Mouse (Mus musculus) CH12.LX (cell line): ENCODE data around the gene Brinp2. TPM values are rescaled to one million over a fixed set of nuclear protein-coding genes. Genes with fewer than 3 reads are reported as not detected.
A peak's percentile ranks its signal among the peaks of the same experiment; 100 is the strongest.

Experiments
- DNase-seq: peaks from one replicate; pipeline ENCODE4 v3.0.0-alpha.2; 2013; ENCODE audit errors: extremely low read depth
- H3K27ac ChIP-seq: 2 replicates; pipeline ENCODE4 v1.5.1; 2012; ENCODE audit warnings: low read depth, mild to moderate bottlenecking, control low read depth, moderate library complexity; ENCODE audit not compliant: insufficient read depth
- H3K27me3 ChIP-seq: replicated peaks from 2 replicates; pipeline ENCODE3; 2012; ENCODE audit warnings: inconsistent platforms
- H3K36me3 ChIP-seq, 2 experiments: replicated peaks in 1 of 2; 2 replicates each; pipeline versions ENCODE3 to v1.6.1; 2012; ENCODE audit warnings: inconsistent platforms in 1 of 2, low read length in 1 of 2, mild to moderate bottlenecking in 1 of 2, mixed read lengths in 1 of 2, moderate library complexity in 1 of 2; ENCODE audit not compliant: control insufficient read depth in 1 of 2, insufficient read depth in 1 of 2
- H3K4me1 ChIP-seq, 2 experiments: 2 replicates each; pipeline ENCODE4 v1.6.1; 2012; ENCODE audit warnings: inconsistent platforms in 1 of 2, moderate library complexity in 1 of 2; ENCODE audit not compliant: insufficient read depth in 2 of 2, control insufficient read depth in 1 of 2
- H3K4me2 ChIP-seq: 2 replicates; pipeline ENCODE4 v1.6.1; 2012; ENCODE audit warnings: low read depth, mild to moderate bottlenecking, control low read depth; ENCODE audit not compliant: poor library complexity, insufficient read depth, severe bottlenecking
- H3K4me3 ChIP-seq, 3 experiments: fragments of 150-350 bp in 1 of 3; sonication (generic) in 1 of 3; replicated peaks in 1 of 3; 2 replicates each; pipeline versions ENCODE3 to v1.5.1; 2011 to 2012; ENCODE audit warnings: low read depth in 2 of 3, low read length in 2 of 3, mild to moderate bottlenecking in 2 of 3, moderate library complexity in 2 of 3, control low read depth in 1 of 3, improper control_type of control experiment in 1 of 3, inconsistent platforms in 1 of 3, mixed read lengths in 1 of 3; ENCODE audit not compliant: poor library complexity in 1 of 3
- H3K79me2 ChIP-seq: replicated peaks from 2 replicates; pipeline ENCODE4 v1.6.1; 2012; ENCODE audit warnings: mild to moderate bottlenecking, moderate library complexity; ENCODE audit not compliant: control insufficient read depth, poor library complexity, insufficient read depth, severe bottlenecking; ENCODE audit errors: extremely low read depth
- H3K9ac ChIP-seq: 2 replicates; pipeline ENCODE4 v1.6.1; 2012; ENCODE audit warnings: low read depth, mild to moderate bottlenecking, control low read depth, moderate library complexity; ENCODE audit not compliant: insufficient read depth
- H3K9me3 ChIP-seq: replicated peaks from 2 replicates; pipeline ENCODE3; 2012; ENCODE audit warnings: low read length, inconsistent platforms, mixed read lengths
- CHD2 ChIP-seq: IDR thresholded peaks from 2 replicates; pipeline ENCODE4 v1.6.1; 2011; ENCODE audit warnings: low read length, improper control_type of control experiment
- CTCF ChIP-seq, 2 experiments: IDR thresholded peaks in 1 of 2; conservative IDR thresholded peaks in 1 of 2; 2 replicates each; pipeline ENCODE4 v1.5.1; 2011 to 2012; ENCODE audit warnings: low read depth in 2 of 2, low read length in 2 of 2, improper control_type of control experiment in 1 of 2, inconsistent platforms in 1 of 2, mild to moderate bottlenecking in 1 of 2, moderate library complexity in 1 of 2
- ELF1 ChIP-seq: IDR thresholded peaks from 2 replicates; pipeline ENCODE4 v1.6.1; 2014; ENCODE audit warnings: low read depth, mild to moderate bottlenecking, inconsistent platforms, low read length, improper control_type of control experiment
- EP300 ChIP-seq: IDR thresholded peaks from 2 replicates; pipeline ENCODE4 v1.6.1; 2011; ENCODE audit warnings: low read length, improper control_type of control experiment
- IRF4 ChIP-seq: IDR thresholded peaks from 2 replicates; pipeline ENCODE4 v1.6.1; 2014; ENCODE audit warnings: low read depth, mild to moderate bottlenecking, inconsistent platforms, low read length, improper control_type of control experiment
- JUN ChIP-seq: IDR thresholded peaks from 2 replicates; pipeline ENCODE4 v1.6.1; 2011; ENCODE audit warnings: low read depth, mild to moderate bottlenecking, low read length, improper control_type of control experiment, moderate library complexity; ENCODE audit not compliant: insufficient read depth
- MAX ChIP-seq: IDR thresholded peaks from 2 replicates; pipeline ENCODE4 v1.6.1; 2011; ENCODE audit warnings: low read length, improper control_type of control experiment
- MEF2A ChIP-seq: IDR thresholded peaks from 2 replicates; pipeline ENCODE4 v1.6.1; 2014; ENCODE audit warnings: low read depth, mild to moderate bottlenecking, inconsistent platforms, low read length, improper control_type of control experiment, borderline replicate concordance
- MYC ChIP-seq: IDR thresholded peaks from 2 replicates; pipeline ENCODE4 v1.6.1; 2011; ENCODE audit warnings: low read depth, mild to moderate bottlenecking, improper control_type of control experiment, low read length
- PAX5 ChIP-seq: IDR thresholded peaks from 2 replicates; pipeline ENCODE4 v1.6.1; 2012; ENCODE audit warnings: low read length, inconsistent platforms, mixed read lengths
- RAD21 ChIP-seq: IDR thresholded peaks from 2 replicates; pipeline ENCODE4 v1.6.1; 2011; ENCODE audit warnings: low read depth, mild to moderate bottlenecking, low read length, improper control_type of control experiment, moderate library complexity
- SMC3 ChIP-seq: IDR thresholded peaks from 2 replicates; pipeline ENCODE4 v1.6.1; 2011; ENCODE audit warnings: low read depth, low read length, improper control_type of control experiment
- TBP ChIP-seq: conservative IDR thresholded peaks from 2 replicates; pipeline ENCODE4 v1.6.1; 2011; ENCODE audit warnings: low read depth, low read length, improper control_type of control experiment
- TCF12 ChIP-seq: IDR thresholded peaks from 2 replicates; pipeline ENCODE4 v1.6.1; 2014; ENCODE audit warnings: low read depth, mild to moderate bottlenecking, inconsistent platforms, low read length, improper control_type of control experiment
- UBTF ChIP-seq: IDR thresholded peaks from 2 replicates; pipeline ENCODE4 v1.6.1; 2012; ENCODE audit warnings: low read depth, mild to moderate bottlenecking, inconsistent platforms, low read length, improper control_type of control experiment, moderate library complexity
- USF1 ChIP-seq: IDR thresholded peaks from 2 replicates; pipeline ENCODE4 v1.6.1; 2014; ENCODE audit warnings: low read depth, mild to moderate bottlenecking, inconsistent platforms, low read length, improper control_type of control experiment
- USF2 ChIP-seq: conservative IDR thresholded peaks from 2 replicates; pipeline ENCODE4 v1.6.1; 2011; ENCODE audit warnings: low read depth, low read length, improper control_type of control experiment
- ZC3H11A ChIP-seq: IDR thresholded peaks from 2 replicates; pipeline ENCODE4 v1.6.1; 2012; ENCODE audit warnings: low read depth, mild to moderate bottlenecking, inconsistent platforms, low read length, improper control_type of control experiment
- ZKSCAN1 ChIP-seq: IDR thresholded peaks from 2 replicates; pipeline ENCODE4 v1.6.1; 2012; ENCODE audit warnings: low read depth, inconsistent platforms, low read length, improper control_type of control experiment, borderline replicate concordance
- ZMIZ1 ChIP-seq: IDR thresholded peaks from 2 replicates; pipeline ENCODE4 v1.6.1; 2012; ENCODE audit warnings: low read depth, mild to moderate bottlenecking, inconsistent platforms, low read length, improper control_type of control experiment
- dilution Hi-C: fragments of 300-500 bp; cut with MboI; formaldehyde crosslinking; loops from 2 replicates; pipeline ENCODE4 v1.14.3; 2020; ENCODE audit warnings: low sequenced_read_pairs; ENCODE audit not compliant: extremely low pct_unique_long_range_greater_than_20kb, extremely low pct_ligation_motif_present
- in situ Hi-C: fragments of 300-500 bp; cut with MboI; formaldehyde crosslinking; loops from 3 replicates; pipeline ENCODE4 v1.14.3; 2019; ENCODE audit warnings: low sequenced_read_pairs, low pct_ligation_motif_present, low pct_unique_long_range_greater_than_20kb, mixed read lengths
- polyA plus RNA-seq: library from polyadenylated mRNA; unstranded; fragments of >175 nt; gene quantifications from 2 replicates; pipeline ENCODE4 v1.2.1, GENCODE M21; 2012; ENCODE audit warnings: low read depth; ENCODE audit not compliant: insufficient read length
- total RNA-seq, 2 experiments: library from RNA; depleted of rRNA; stranded (reverse); fragments of 300-350 nt in 1 of 2; fragments of >200 nt in 1 of 2; gene quantifications; 2 replicates each; pipeline ENCODE4 v1.2.3; 2012 to 2014

Brinp2 gene
- total and polyA plus RNA-seq, 3 experiments: 0.04 to 0.26 (median 0.05) TPM

- in situ Hi-C loops (no loop called here), dilution Hi-C loops (no loop called here)
- peaks cover 0 to 7% of the 10 kb centered on the region in 2 experiments; a peak in 1 of 4 replicates for H3K4me1 ChIP-seq
- no peaks in the 10 kb centered on the region for H3K36me3 ChIP-seq
- H3K4me3 ChIP-seq: no peak overlapping the region
- H3K79me2 ChIP-seq: no peaks in the 10 kb centered on the region
- TF ChIP-seq SMC3 (peak; percentile 69), JUN (no peak), RAD21 (peak; percentile 73), IRF4 (peak; percentile 56; the same call in 1 of the 2 replicates), ZC3H11A (peak; percentile 25; the same call in 1 of the 2 replicates), CTCF (conservative IDR thresholded peaks at IDR 0.05 in 1 of 2, IDR thresholded peaks at IDR 0.05 in 1 of 2; ENCODE audit: low read depth in 2 of 2, low read length in 2 of 2) (peak in 1 of 2 experiments; percentile 79; a peak in 2 of 4 replicates), ZMIZ1 (no peak)
- no peaks in the 10 kb centered on the region for H3K27me3 ChIP-seq
- H3K27ac ChIP-seq: no peak overlapping the region
- H3K4me2 ChIP-seq: no peak overlapping the region
- DNase-seq: peak; percentile 83
- H3K9ac ChIP-seq: no peak overlapping the region
- no peaks in the 10 kb centered on the region for H3K9me3 ChIP-seq
These were observed 89.0 kb downstream of the Brinp2 start for GRCm38 (mm10) chr1:158267020-158267571.

GRCm38 (mm10) chr1:158266293-158267019 is 89.7 kb downstream of the Brinp2 start:
- Histone ChIP-seq H3K4me1 (peaks cover 0 to 7% of the 10 kb centered on the region in 2 experiments; a peak in 1 of 4 replicates), H3K36me3 (no peaks in the 10 kb centered on the region), H3K79me2 (no peaks in the 10 kb centered on the region), H3K27me3 (no peaks in the 10 kb centered on the region), H3K4me3 (no peak overlapping the region), H3K9ac (no peak overlapping the region), H3K9me3 (no peaks in the 10 kb centered on the region), H3K27ac (no peak overlapping the region), H3K4me2 (no peak overlapping the region)
- in situ Hi-C loops: no loop called here
- TF ChIP-seq USF1 (no peak), ZKSCAN1 (no peak), MEF2A (no peak), TCF12 (no peak), PAX5 (no peak), MAX (no peak), EP300 (no peak), MYC (no peak), CHD2 (no peak), UBTF (no peak), USF2 (no peak), TBP (no peak), SMC3 (no peak), ELF1 (no peak)
- dilution Hi-C loops: no loop called here
- DNase-seq: no peak
